Mouse (Mus musculus): ENCODE measurements around the gene Wdr83os.
"Not testable (repeated sequence)": the region's sequence is repeated elsewhere in the genome, so short reads cannot be mapped to it uniquely, and the experiment has no call there.

The Wdr83os gene

GRCm38 (mm10) chr8:85072364-85072929 is 8.1 kb upstream of the Wdr83os start:
- in situ Hi-C loops (cut with MseI, MboI), result no loop called here

- in situ Hi-C loops (cut with MseI, MboI), result no loop called here
Observed at GRCm38 (mm10) chr8:85073041-85073612, 7.4 kb upstream of the Wdr83os start.

- in situ Hi-C loops (cut with MseI, MboI), result no loop called here
Observed at GRCm38 (mm10) chr8:85074167-85074566, 6.4 kb upstream of the Wdr83os start.

- in situ Hi-C loops (cut with MseI, MboI), result no loop called here
Observed at GRCm38 (mm10) chr8:85074617-85075016, 5.9 kb upstream of the Wdr83os start.

- in situ Hi-C loops (cut with MseI, MboI), result no loop called here
Observed at GRCm38 (mm10) chr8:85076001-85076400, 4.5 kb upstream of the Wdr83os start.

- in situ Hi-C loops (cut with MseI, MboI), result no loop called here
Observed at GRCm38 (mm10) chr8:85076993-85077392, 3.5 kb upstream of the Wdr83os start.

- in situ Hi-C loops (cut with MseI, MboI), result no loop called here
Observed at GRCm38 (mm10) chr8:85080214-85080531, 367 bp upstream of the Wdr83os start.

- in situ Hi-C loops (cut with MseI, MboI), result no loop called here
Observed at GRCm38 (mm10) chr8:85081216-85081555, 646 bp downstream of the Wdr83os start, which contains the start of gene Wdr83. TSS of gene Wdr83 (minus strand) at chr8:85081306.

GRCm38 (mm10) chr8:85082169-85082568 is 1.6 kb downstream of the Wdr83os start:
- in situ Hi-C loops (cut with MseI, MboI), result not testable (repeated sequence)

GRCm38 (mm10) chr8:85083108-85083813 is 2.7 kb downstream of the Wdr83os start, which contains the start of gene Man2b1:
TSS of gene Man2b1 (plus strand) at chr8:85083270.
- in situ Hi-C loops (cut with MseI, MboI), result no loop called here

GRCm38 (mm10) chr8:85084633-85085032 is 4.1 kb downstream of the Wdr83os start:
- in situ Hi-C loops (cut with MseI, MboI), result no loop called here

- in situ Hi-C loops (cut with MseI, MboI), result no loop called here
Observed at GRCm38 (mm10) chr8:85086238-85086637, 5.7 kb downstream of the Wdr83os start.

GRCm38 (mm10) chr8:85088771-85089170 is 8.2 kb downstream of the Wdr83os start:
- in situ Hi-C loops (cut with MseI, MboI), result no loop called here

GRCm38 (mm10) chr8:85090856-85091255 is 10.3 kb downstream of the Wdr83os start:
- in situ Hi-C loops (cut with MseI, MboI), result no loop called here

- in situ Hi-C loops (cut with MseI, MboI), result no loop called here
Observed at GRCm38 (mm10) chr8:85091526-85092090, 11.1 kb downstream of the Wdr83os start.

- in situ Hi-C loops (cut with MseI, MboI), result no loop called here
Observed at GRCm38 (mm10) chr8:85095051-85095450, 14.5 kb downstream of the Wdr83os start.

- in situ Hi-C loops (cut with MseI, MboI), result no loop called here
Observed at GRCm38 (mm10) chr8:85095566-85095965, 15.0 kb downstream of the Wdr83os start.

GRCm38 (mm10) chr8:85096196-85096595 is 15.7 kb downstream of the Wdr83os start:
- in situ Hi-C loops (cut with MseI, MboI), result no loop called here

- in situ Hi-C loops (cut with MseI, MboI), result no loop called here
Observed at GRCm38 (mm10) chr8:85096850-85097249, 16.3 kb downstream of the Wdr83os start.

- in situ Hi-C loops (cut with MseI, MboI), result no loop called here
Observed at GRCm38 (mm10) chr8:85100076-85100665, 19.6 kb downstream of the Wdr83os start.

- in situ Hi-C loops (cut with MseI, MboI), result no loop called here
Observed at GRCm38 (mm10) chr8:85113241-85113640, 32.7 kb downstream of the Wdr83os start.

- in situ Hi-C loops (cut with MseI, MboI), result no loop called here
Observed at GRCm38 (mm10) chr8:85115501-85115900, 35.0 kb downstream of the Wdr83os start.

GRCm38 (mm10) chr8:85116984-85117383 is 36.4 kb downstream of the Wdr83os start:
- in situ Hi-C loops (cut with MseI, MboI), result no loop called here
